Mouse (Mus musculus) liver, embryonic 12.5 days (tissue): ENCODE data around the gene Dap. TPM values are rescaled to one million over a fixed set of nuclear protein-coding genes. Genes with fewer than 3 reads are reported as not detected.

Source experiments
- ATAC-seq: fragments of 200-750 bp; cut with Nextera tagmentation; 2 replicates; pipeline ENCODE4 v1.8.0; 2017; ENCODE audit warnings: moderate number of reproducible peaks, mild to moderate bottlenecking, moderate library complexity
- H3K27ac ChIP-seq: fragments of 300-500 bp; sonication (generic); 2 replicates; pipeline ENCODE4 v1.5.1; 2016; ENCODE audit warnings: mild to moderate bottlenecking
- H3K27me3 ChIP-seq: fragments of 300-500 bp; sonication (generic); replicated peaks from 2 replicates; pipeline ENCODE4 v1.6.1; 2016; ENCODE audit warnings: mild to moderate bottlenecking, moderate library complexity
- H3K36me3 ChIP-seq: fragments of 300-500 bp; sonication (generic); 2 replicates; pipeline ENCODE4 v1.6.1; 2016; ENCODE audit warnings: mild to moderate bottlenecking, moderate library complexity
- H3K4me1 ChIP-seq: fragments of 300-500 bp; sonication (generic); 2 replicates; pipeline ENCODE4 v1.6.1; 2016
- H3K4me2 ChIP-seq: fragments of 300-500 bp; sonication (generic); 2 replicates; pipeline ENCODE4 v1.6.1; 2016; ENCODE audit warnings: mild to moderate bottlenecking, moderate library complexity
- H3K4me3 ChIP-seq: fragments of 300-500 bp; sonication (generic); 2 replicates; pipeline ENCODE4 v1.5.1; 2016; ENCODE audit warnings: mild to moderate bottlenecking, moderate library complexity
- H3K9ac ChIP-seq: fragments of 300-500 bp; sonication (generic); 2 replicates; pipeline ENCODE4 v1.6.1; 2016; ENCODE audit warnings: mild to moderate bottlenecking, moderate library complexity
- H3K9me3 ChIP-seq: fragments of 300-500 bp; sonication (generic); replicated peaks from 2 replicates; pipeline ENCODE4 v1.6.1; 2016; ENCODE audit warnings: mild to moderate bottlenecking, moderate library complexity
- WGBS: fragments of 180-500 bp; shearing (Covaris S2); methylation state at CpG from one replicate; pipeline ENCODE4 v1.1.7; 2016; ENCODE audit not compliant: insufficient replicate concordance; 5-methylcytosine and 5-hydroxymethylcytosine counted together
- polyA plus RNA-seq: library from polyadenylated mRNA; unstranded; fragments of >200 nt; fragmentation: Nextera tagmentation; extraction: Ambion mirVana; gene quantifications from 2 replicates; pipeline ENCODE4 v1.2.1, GENCODE M21; 2016

The Dap gene
- polyA plus RNA-seq, 1 experiment from 2014 or later, result 44.3 TPM

DNA sequence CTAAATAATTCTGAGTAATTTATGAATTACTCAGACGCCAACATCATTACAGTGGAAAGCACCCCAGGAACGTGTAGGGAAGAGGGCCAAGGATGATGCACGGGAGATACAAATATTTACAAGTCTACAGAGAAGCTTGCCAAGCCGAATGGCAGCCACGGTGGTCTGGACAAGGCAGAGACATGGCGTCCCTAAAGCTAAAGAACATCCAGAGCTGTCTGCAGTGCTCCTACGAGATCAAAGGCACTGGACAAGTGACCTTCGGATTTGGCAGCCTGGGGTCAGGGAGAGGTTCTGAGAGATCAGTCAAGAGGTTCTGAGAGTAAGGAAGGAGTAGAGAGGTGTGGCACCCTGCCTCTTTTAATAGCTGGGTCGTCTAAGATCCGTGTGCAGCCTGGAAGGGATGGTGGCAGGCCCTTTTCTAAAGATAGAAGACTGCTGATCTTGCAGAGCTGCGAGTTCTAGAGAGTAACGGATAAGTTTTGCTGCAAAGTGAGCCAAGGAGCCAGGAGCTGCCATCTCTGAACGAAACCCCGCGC lies 449 bp upstream of the Dap start:
- Histone ChIP-seq H3K27ac (peak overlapping the region; percentile 38; the same call in 1 of the 2 replicates), H3K27me3 (no peaks in the 10 kb centered on the region)
- peak; percentile 13 for ATAC-seq

DNA sequence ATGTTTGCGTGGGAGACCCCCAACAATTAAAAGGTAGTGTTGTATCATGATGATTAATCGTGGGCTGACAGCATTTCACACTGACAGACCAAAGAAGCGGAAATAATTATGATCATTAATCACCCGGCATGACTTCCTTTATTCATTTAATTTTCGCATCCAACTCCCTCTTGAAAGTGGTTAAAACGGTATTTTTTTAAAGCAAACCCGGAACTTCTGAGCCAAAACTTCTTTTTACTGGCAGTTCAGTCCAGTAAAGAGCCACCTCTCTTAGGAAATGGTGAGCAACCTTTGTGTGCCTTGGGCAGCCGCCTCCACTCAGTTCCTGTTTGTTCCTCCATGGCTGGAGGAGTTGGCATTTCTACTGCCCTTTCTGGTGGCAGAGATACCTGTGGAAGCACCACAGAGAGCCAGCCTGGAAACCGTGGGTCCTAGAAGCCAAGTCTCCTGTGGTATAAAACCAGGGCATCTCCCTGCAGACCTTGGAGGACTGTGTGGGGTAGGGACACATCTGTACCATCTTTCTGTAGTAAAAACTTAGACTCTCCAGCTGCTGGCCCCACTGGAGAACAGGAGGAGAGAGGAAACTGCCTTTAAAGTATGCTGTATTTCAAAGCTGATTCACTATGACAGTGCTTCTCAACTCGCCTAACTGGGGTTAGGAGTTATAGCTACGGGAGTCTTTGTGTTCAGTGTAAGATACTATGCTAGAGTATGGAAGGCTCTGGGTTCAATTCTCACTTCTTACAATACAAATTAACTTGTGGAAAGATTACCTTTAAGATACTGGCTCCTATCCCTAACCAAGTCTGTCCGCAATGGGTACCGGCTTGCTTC lies 910 bp downstream of the Dap start:
- peaks cover 33% of the 10 kb centered on the region for H3K4me1 ChIP-seq
- no peaks in the 10 kb centered on the region for H3K36me3 ChIP-seq
- H3K9me3 ChIP-seq, result no peaks in the 10 kb centered on the region
- 36% methylated on average over 13 of the region's 13 CpGs for WGBS
- peak overlapping the region; percentile 82 for H3K27ac ChIP-seq
- peak overlapping the region; percentile 98 for H3K4me2 ChIP-seq
- peak overlapping the region; percentile 94 for H3K9ac ChIP-seq
- H3K4me3 ChIP-seq, result peak overlapping the region; percentile 85
- no peak for ATAC-seq
- no peaks in the 10 kb centered on the region for H3K27me3 ChIP-seq

More for the DNA sequence above, 449 bp upstream of the Dap start:
- Histone ChIP-seq H3K9me3 (no peaks in the 10 kb centered on the region), H3K36me3 (no peaks in the 10 kb centered on the region), H3K9ac (peak overlapping the region; percentile 94), H3K4me1 (peaks cover 33% of the 10 kb centered on the region), H3K4me3 (peak overlapping the region; percentile 85), H3K4me2 (peak overlapping the region; percentile 98)
- 45% methylated on average over 15 of the region's 15 CpGs for WGBS

DNA sequence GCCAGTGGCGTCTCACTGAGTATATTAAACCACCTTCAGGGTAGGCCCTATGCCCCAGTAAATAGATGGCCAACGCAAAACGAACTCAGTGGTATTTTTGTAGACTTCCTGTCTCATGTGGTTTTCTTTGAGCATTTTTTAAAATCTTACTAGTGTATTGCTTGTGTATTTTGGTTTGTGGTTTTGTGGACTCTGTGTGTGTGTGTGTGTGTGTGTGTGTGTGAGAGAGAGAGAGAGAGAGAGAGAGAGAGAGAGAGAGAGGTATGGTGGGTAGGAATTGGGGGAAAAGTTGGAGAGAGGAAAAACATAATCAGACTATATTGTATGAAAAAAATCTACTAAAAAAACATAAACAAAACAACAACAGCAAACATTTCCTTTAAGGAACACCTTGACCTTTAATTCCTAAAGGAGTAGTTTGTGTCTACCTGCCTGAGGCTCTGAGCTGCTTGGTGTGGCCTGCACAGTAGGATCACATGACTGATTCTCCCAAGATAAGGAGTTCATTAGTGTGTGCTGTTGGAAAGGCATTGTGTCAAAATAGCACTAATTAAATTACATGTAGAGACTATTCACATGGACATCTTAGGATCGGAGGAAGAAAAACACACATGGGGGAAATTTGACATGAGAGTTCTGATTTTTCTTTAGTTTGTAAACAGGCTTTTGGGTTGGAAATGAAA lies 1.7 kb downstream of the Dap start:
- H3K9me3 ChIP-seq, result no peaks in the 10 kb centered on the region
- ATAC-seq, result no peak
- WGBS, result 58% methylated on average over 4 of the region's 4 CpGs
- peak overlapping the region; percentile 82 for H3K27ac ChIP-seq
- peak overlapping the region; percentile 85 for H3K4me3 ChIP-seq
- peaks cover 33% of the 10 kb centered on the region for H3K4me1 ChIP-seq
- H3K36me3 ChIP-seq, result no peaks in the 10 kb centered on the region; the same call in 1 of the 2 replicates
- H3K4me2 ChIP-seq, result peak overlapping the region; percentile 98
- no peak overlapping the region for H3K9ac ChIP-seq
- no peaks in the 10 kb centered on the region for H3K27me3 ChIP-seq

DNA sequence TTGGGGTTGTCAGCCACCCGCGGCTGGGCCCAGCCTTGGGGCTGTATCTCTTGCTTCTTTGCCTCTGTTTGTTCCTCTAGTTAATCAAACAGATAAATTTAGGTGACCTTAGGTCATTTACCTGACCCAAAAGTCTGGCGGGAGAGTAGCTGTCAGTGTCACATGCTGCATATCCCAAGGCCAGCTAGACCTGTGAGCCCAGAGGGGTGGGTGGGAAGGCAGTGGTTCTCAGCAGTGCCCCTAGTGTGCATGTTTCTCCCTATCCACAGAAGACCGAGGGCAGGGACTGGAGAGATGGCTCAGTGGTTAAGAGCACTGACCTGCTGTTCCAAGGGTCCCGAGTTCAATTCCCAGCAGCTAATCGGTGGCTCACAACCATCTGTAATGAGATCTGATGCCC lies 2.4 kb downstream of the Dap start:
- Histone ChIP-seq H3K9me3 (no peaks in the 10 kb centered on the region), H3K27me3 (no peaks in the 10 kb centered on the region), H3K4me2 (peak overlapping the region; percentile 98), H3K36me3 (no peaks in the 10 kb centered on the region; the same call in 1 of the 2 replicates), H3K4me3 (no peak overlapping the region), H3K27ac (0 out of 2 replicates have a peak overlapping the region, but pooled peaks have one; percentile 36), H3K9ac (no peak overlapping the region), H3K4me1 (peaks cover 33% of the 10 kb centered on the region)
- 71% methylated on average over 6 of the region's 6 CpGs for WGBS
- ATAC-seq, result no peak

DNA sequence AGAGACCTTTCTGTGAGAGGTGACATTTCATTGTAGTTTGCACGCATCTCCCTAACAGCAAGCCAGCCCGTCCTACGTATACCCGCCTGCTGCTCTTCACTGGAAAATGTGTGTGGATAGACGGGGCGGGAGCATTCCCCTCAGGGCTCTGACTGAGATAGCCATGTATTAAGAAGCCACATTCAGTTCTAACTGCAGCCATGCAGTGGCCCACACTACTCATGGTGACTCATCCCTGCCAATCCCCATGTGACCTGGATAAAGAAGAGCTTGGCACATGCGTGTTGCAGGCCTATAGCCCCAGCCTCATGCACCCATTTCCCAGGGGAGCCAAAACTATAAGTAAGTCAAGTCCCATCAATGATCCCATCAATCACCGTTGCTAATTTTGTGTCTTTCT lies 3.7 kb downstream of the Dap start:
- Histone ChIP-seq H3K4me3 (no peak overlapping the region), H3K27me3 (no peaks in the 10 kb centered on the region), H3K27ac (no peak overlapping the region), H3K36me3 (peaks cover 2% of the 10 kb centered on the region; the same call in 1 of the 2 replicates), H3K4me2 (no peak overlapping the region), H3K4me1 (peaks cover 33% of the 10 kb centered on the region), H3K9me3 (no peaks in the 10 kb centered on the region), H3K9ac (no peak overlapping the region)
- 83% methylated on average over 8 of the region's 8 CpGs for WGBS
- ATAC-seq, result no peak

DNA sequence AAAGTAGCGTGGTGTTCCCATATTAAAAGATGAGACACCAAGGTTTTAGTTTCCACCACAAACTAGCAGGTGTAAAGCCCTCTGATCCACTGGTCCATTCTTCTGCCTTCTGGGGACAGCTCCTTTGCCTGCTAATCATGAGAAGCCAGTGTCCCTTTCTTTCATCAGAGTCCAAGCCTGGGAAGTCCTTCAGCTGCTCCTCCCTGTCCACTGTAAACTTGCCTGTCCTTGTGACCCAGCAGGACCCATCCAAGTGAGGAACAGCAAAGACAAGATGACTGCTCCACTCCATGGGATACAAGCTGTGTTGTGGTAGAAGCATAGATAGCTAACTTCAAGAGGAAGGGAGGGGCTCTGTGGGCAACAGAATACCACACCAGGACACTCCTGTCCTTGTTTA lies 8.9 kb downstream of the Dap start:
- Histone ChIP-seq H3K27ac (no peak overlapping the region), H3K4me1 (peaks cover 17% of the 10 kb centered on the region), H3K9ac (no peak overlapping the region), H3K4me3 (no peak overlapping the region), H3K4me2 (no peak overlapping the region), H3K27me3 (no peaks in the 10 kb centered on the region), H3K9me3 (no peaks in the 10 kb centered on the region), H3K36me3 (peaks cover 15% of the 10 kb centered on the region)
- no peak for ATAC-seq
- WGBS, result 100% methylated on average over 1 of the region's 1 CpGs

DNA sequence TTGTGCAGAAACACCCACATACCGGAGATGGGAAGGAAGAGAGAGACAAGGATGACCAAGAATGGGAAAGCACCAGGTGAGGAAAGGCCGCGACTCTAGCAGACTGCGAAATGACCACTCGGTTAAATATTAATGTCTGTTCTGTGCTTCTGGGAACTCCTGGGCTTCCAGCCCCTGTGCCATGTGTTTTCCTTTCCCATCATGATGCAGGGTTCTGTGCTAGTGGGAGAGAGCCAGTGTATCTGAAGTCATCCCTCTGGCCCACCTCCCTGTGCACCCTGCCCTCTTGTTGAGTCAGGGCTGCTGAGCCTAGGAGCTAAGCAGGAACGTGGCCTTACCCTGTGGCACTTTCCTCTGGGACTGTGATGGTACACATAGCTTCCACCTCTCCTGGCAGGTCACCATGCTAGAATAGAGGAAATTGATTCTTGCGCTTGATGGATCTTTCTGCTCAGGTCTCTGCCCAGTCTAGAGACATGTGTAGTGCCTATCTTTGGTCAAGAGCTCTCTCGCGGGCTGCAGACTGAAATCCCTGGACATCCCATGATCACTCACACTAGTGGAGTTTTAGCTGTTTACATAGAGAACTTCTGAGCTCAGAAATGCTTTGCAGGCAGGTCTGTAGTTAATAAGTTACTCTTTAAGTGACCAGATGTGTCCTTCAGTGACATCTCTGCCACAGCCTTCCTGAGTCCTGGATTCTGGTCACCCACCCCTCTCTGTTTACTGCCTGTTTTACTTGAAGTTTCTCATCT lies 11.9 kb downstream of the Dap start:
- 69% methylated on average over 9 of the region's 9 CpGs for WGBS
- peak; percentile 49 for ATAC-seq

DNA sequence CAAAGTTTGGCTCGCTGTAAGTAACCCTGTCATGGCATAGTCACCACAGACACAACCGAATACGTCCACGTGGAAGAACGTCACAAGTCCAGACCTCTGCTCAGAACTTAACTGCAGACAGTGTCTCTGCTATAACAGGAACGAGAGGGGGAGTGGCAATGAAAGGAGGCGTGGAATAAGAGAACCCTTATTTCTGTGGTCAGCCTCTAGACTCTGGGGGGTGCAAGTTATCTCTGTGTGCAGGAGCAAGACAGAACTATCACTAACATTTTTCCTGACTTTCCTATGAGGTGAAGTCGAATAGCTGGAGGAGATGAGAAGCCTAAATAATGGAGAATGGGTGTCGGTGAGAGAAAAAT lies 12.4 kb downstream of the Dap start:
- H3K36me3 ChIP-seq, result peaks cover 34% of the 10 kb centered on the region
- no peaks in the 10 kb centered on the region for H3K9me3 ChIP-seq
- no peak overlapping the region for H3K4me2 ChIP-seq
- no peak overlapping the region for H3K27ac ChIP-seq
- ATAC-seq, result peak; percentile 6; the same call in 1 of the 2 replicates
- H3K27me3 ChIP-seq, result no peaks in the 10 kb centered on the region
- WGBS, result 62% methylated on average over 9 of the region's 9 CpGs
- no peak overlapping the region for H3K9ac ChIP-seq
- H3K4me3 ChIP-seq, result no peak overlapping the region
- peaks cover 25% of the 10 kb centered on the region for H3K4me1 ChIP-seq

More for the DNA sequence above, 11.9 kb downstream of the Dap start:
- Histone ChIP-seq H3K9me3 (no peaks in the 10 kb centered on the region), H3K4me3 (no peak overlapping the region), H3K4me2 (no peak overlapping the region), H3K27me3 (no peaks in the 10 kb centered on the region), H3K27ac (peak overlapping the region; percentile 40; the same call in 1 of the 2 replicates), H3K36me3 (peaks cover 29% of the 10 kb centered on the region), H3K9ac (no peak overlapping the region), H3K4me1 (peaks cover 25% of the 10 kb centered on the region)

DNA sequence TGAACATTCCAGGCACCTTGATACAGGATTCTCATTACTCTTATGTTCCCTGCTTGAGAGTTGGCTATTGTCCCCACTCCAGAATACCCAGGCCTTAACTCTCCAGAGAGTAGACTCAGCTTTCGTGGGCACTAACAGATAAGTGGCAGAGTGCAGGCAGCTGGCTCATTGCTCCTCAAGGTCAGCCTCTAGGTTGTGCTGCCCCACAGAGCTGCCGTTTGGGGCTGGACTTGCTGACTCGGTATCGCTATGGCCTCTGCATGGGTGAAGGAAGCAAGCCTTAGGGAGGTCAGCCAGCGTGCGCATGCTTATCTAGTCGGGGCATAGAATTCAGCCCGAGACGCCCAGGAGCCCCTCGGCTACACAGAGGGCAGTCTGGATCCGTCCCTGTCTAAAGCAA lies 13.3 kb downstream of the Dap start:
- no peak overlapping the region for H3K9ac ChIP-seq
- ATAC-seq, result no peak
- WGBS, result 51% methylated on average over 11 of the region's 11 CpGs

DNA sequence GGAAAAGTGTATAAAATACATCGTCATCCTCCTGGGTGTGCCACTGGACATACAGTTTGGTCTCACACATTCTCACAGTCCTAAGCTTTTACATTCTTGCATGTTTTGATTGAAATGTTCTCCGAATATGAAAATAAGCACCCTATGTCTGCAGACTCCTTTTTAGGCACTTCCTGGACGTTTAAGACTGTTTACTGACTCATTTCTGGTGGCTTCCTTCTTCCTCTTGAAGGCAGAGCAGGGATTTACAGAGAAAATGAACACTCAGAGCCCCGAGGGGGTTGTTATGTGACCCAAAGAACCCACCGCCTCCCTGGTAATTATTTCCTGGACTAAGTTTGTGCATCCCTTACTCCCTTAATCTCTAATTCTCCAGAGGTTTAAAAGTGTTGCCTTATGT lies 13.8 kb downstream of the Dap start:
- no peak for ATAC-seq
- peaks cover 40% of the 10 kb centered on the region for H3K36me3 ChIP-seq
- H3K4me1 ChIP-seq, result peaks cover 25% of the 10 kb centered on the region
- H3K9me3 ChIP-seq, result no peaks in the 10 kb centered on the region
- WGBS, result 56% methylated on average over 5 of the region's 5 CpGs
- H3K4me2 ChIP-seq, result no peak overlapping the region
- H3K4me3 ChIP-seq, result no peak overlapping the region
- no peaks in the 10 kb centered on the region for H3K27me3 ChIP-seq
- H3K9ac ChIP-seq, result no peak overlapping the region
- H3K27ac ChIP-seq, result no peak overlapping the region

More for the DNA sequence above, 13.3 kb downstream of the Dap start:
- no peaks in the 10 kb centered on the region for H3K9me3 ChIP-seq
- no peaks in the 10 kb centered on the region for H3K27me3 ChIP-seq
- H3K4me3 ChIP-seq, result no peak overlapping the region
- H3K4me1 ChIP-seq, result peaks cover 25% of the 10 kb centered on the region
- no peak overlapping the region for H3K4me2 ChIP-seq
- H3K27ac ChIP-seq, result no peak overlapping the region
- peaks cover 42% of the 10 kb centered on the region for H3K36me3 ChIP-seq

DNA sequence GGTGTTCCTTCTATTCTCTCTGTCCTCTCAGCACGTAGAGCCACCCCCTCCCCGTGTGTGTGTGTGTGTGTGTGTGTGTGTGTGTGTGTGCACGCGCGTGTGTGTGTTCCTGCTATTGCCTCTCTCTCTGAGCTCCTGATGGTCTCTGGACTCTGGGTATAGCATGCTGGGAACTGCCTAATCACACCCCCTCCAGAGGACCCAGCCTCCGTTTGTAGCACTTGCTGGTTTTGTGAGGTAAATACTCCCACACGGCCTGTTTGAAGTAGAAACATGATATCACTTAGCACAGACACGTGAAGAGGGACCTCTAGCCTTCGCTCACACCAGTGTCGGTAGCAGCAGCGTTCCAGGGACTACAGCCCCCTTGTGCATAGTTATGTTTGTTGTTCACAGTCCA lies 14.5 kb downstream of the Dap start:
- 75% methylated on average over 11 of the region's 11 CpGs for whole genome bisulfite sequencing
- H3K4me2 ChIP-seq, result no peak overlapping the region
- H3K36me3 ChIP-seq, result peaks cover 37% of the 10 kb centered on the region
- H3K4me1 ChIP-seq, result peaks cover 31% of the 10 kb centered on the region
- no peak overlapping the region for H3K9ac ChIP-seq
- H3K27me3 ChIP-seq, result no peaks in the 10 kb centered on the region
- no peaks in the 10 kb centered on the region for H3K9me3 ChIP-seq
- H3K27ac ChIP-seq, result no peak overlapping the region
- no peak for ATAC-seq
- H3K4me3 ChIP-seq, result no peak overlapping the region
